Mouse (Mus musculus): ENCODE results near the gene Gbx2.

DNA sequence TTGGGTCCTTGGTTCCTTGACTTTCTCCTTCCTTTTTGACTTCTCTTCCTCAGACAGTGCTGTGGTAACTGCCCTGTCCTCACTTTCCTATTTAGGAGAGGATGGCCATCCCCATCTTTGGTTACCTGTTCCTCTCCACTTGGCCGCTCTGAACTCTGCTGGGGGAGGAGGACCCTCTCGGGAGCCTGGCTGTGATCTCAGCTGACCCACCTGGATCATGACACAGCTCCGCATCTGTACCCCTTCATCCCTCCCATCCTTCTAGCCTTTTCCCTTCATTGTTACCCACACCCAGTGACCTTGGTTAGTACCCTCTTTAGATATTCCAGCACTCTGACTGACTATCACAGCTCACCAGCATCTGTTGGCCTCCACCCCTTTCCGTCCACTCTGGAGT is 38.7 kb upstream of the Gbx2 start:
- TF ChIP-seq POLR2A (IDR thresholded peaks at IDR 0.05; ENCODE audit: insufficient read depth, low read length): no peak
- TF ChIP-seq CTCF (IDR thresholded peaks at IDR 0.05; ENCODE audit: low read depth, low read length): no peak
- TF ChIP-seq EP300 (IDR thresholded peaks at IDR 0.05; ENCODE audit: insufficient read depth, low read depth, low read length): no peak
